Mouse (Mus musculus) forebrain, embryonic 11.5 days (tissue): ENCODE measurements at regions not wholly inside any gene's neighbourhood (a gene's known extent, or its start where the extent isn't known, plus 50 kb on each side); places are given as distances from the start of the nearest gene placed in this dataset.

Source experiments
- ATAC-seq: fragments of 200-750 bp; cut with Nextera tagmentation; replicated peaks from 2 replicates; pipeline ENCODE4 v1.8.0; 2017; ENCODE audit warnings: moderate TSS enrichment; ENCODE audit not compliant: low FRiP score
- DNase-seq: peaks from one replicate; pipeline ENCODE4 v3.0.0-alpha.2; 2017; ENCODE audit warnings: low spot score
- H3K27ac ChIP-seq: fragments of 300-500 bp; sonication (generic); 2 replicates; pipeline ENCODE4 v1.5.1; 2014; ENCODE audit warnings: low read depth, low read length
- H3K27me3 ChIP-seq: fragments of 300-500 bp; sonication (generic); 2 replicates; pipeline ENCODE4 v1.6.1; 2014; ENCODE audit warnings: mild to moderate bottlenecking, low read length, mixed read lengths; ENCODE audit not compliant: control insufficient read depth, insufficient read depth
- H3K36me3 ChIP-seq: fragments of 300-500 bp; sonication (generic); 2 replicates; pipeline ENCODE4 v1.6.1; 2014; ENCODE audit warnings: mild to moderate bottlenecking, low read length, moderate library complexity, mixed read lengths; ENCODE audit not compliant: control insufficient read depth, insufficient read depth
- H3K4me1 ChIP-seq: fragments of 300-500 bp; sonication (generic); replicated peaks from 2 replicates; pipeline ENCODE4 v1.6.1; 2014; ENCODE audit warnings: low read length, mixed read lengths; ENCODE audit not compliant: control insufficient read depth, insufficient read depth
- H3K4me2 ChIP-seq: fragments of 300-500 bp; sonication (generic); 2 replicates; pipeline ENCODE4 v1.6.1; 2014; ENCODE audit warnings: low read depth, mild to moderate bottlenecking, low read length, moderate library complexity, mixed read lengths; ENCODE audit not compliant: severe bottlenecking
- H3K4me3 ChIP-seq: fragments of 300-500 bp; sonication (generic); 2 replicates; pipeline ENCODE4 v1.5.1; 2014; ENCODE audit warnings: low read depth, low read length
- H3K9ac ChIP-seq: fragments of 300-500 bp; sonication (generic); 2 replicates; pipeline ENCODE4 v1.6.1; 2014; ENCODE audit warnings: low read length
- H3K9me3 ChIP-seq: fragments of 300-500 bp; sonication (generic); 2 replicates; pipeline ENCODE4 v1.6.1; 2016; ENCODE audit warnings: low read length, mixed read lengths; ENCODE audit not compliant: control insufficient read depth
- WGBS: fragments of 180-500 bp; shearing (Covaris S2); extraction: QIAGEN DNeasy Blood & Tissue Kit; methylation state at CpG from one replicate; pipeline ENCODE4 v1.1.7; 2014; 5-methylcytosine and 5-hydroxymethylcytosine counted together

GRCm38 (mm10) chr10:110619193-110619592 lies 126.0 kb upstream of the E2f7 start:
- 84% methylated on average over 7 of the region's 7 CpGs for WGBS

GRCm38 (mm10) chr10:110625644-110626043 lies 119.6 kb upstream of the E2f7 start:
- Histone ChIP-seq H3K4me3 (no peak overlapping the region), H3K27me3 (no peaks in the 10 kb centered on the region), H3K9me3 (no peaks in the 10 kb centered on the region), H3K9ac (no peak overlapping the region), H3K4me2 (no peak overlapping the region), H3K36me3 (no peaks in the 10 kb centered on the region), H3K27ac (no peak overlapping the region), H3K4me1 (no peaks in the 10 kb centered on the region)
- 90% methylated on average over 3 of the region's 3 CpGs for WGBS
- ATAC-seq (no peak), DNase-seq (no peak)

More at GRCm38 (mm10) chr10:110619193-110619592, 126.0 kb upstream of the E2f7 start:
- no peak overlapping the region for H3K9ac ChIP-seq
- ATAC-seq (no peak), DNase-seq (no peak)
- H3K4me3 ChIP-seq, result no peak overlapping the region
- no peak overlapping the region for H3K4me2 ChIP-seq
- no peaks in the 10 kb centered on the region for H3K9me3 ChIP-seq
- H3K27me3 ChIP-seq, result no peaks in the 10 kb centered on the region
- H3K27ac ChIP-seq, result no peak overlapping the region
- no peaks in the 10 kb centered on the region for H3K4me1 ChIP-seq
- H3K36me3 ChIP-seq, result no peaks in the 10 kb centered on the region

- no peaks in the 10 kb centered on the region for H3K36me3 ChIP-seq
- no peaks in the 10 kb centered on the region for H3K9me3 ChIP-seq
- no peak overlapping the region for H3K9ac ChIP-seq
- no peaks in the 10 kb centered on the region; the same call in 1 of the 2 replicates for H3K4me1 ChIP-seq
- H3K27ac ChIP-seq, result no peak overlapping the region
- WGBS, result 30% methylated on average over 10 of the region's 10 CpGs
- DNase-seq, result no peak
- H3K4me3 ChIP-seq, result no peak overlapping the region
- no peaks in the 10 kb centered on the region for H3K27me3 ChIP-seq
- no peak for ATAC-seq
- H3K4me2 ChIP-seq, result no peak overlapping the region
Measured at GRCm38 (mm10) chr10:110640406-110640805, 104.8 kb upstream of the E2f7 start.

GRCm38 (mm10) chr10:110642065-110642690 lies 103.1 kb upstream of the E2f7 start:
- Histone ChIP-seq H3K4me2 (no peak overlapping the region), H3K9ac (no peak overlapping the region), H3K36me3 (no peaks in the 10 kb centered on the region), H3K4me1 (no peaks in the 10 kb centered on the region; the same call in 1 of the 2 replicates), H3K27ac (no peak overlapping the region), H3K9me3 (no peaks in the 10 kb centered on the region), H3K27me3 (no peaks in the 10 kb centered on the region), H3K4me3 (no peak overlapping the region)
- DNase-seq (no peak), ATAC-seq (0 out of 2 replicates have a peak, but pooled peaks have one; percentile 37)
- 82% methylated on average over 19 of the region's 19 CpGs for WGBS

- Histone ChIP-seq H3K4me3 (no peak overlapping the region), H3K36me3 (no peaks in the 10 kb centered on the region), H3K27ac (no peak overlapping the region), H3K4me1 (no peaks in the 10 kb centered on the region), H3K9me3 (no peaks in the 10 kb centered on the region), H3K27me3 (no peaks in the 10 kb centered on the region), H3K9ac (no peak overlapping the region), H3K4me2 (no peak overlapping the region)
- ATAC-seq (no peak), DNase-seq (no peak)
- WGBS, result 69% methylated on average over 7 of the region's 7 CpGs
Measured at GRCm38 (mm10) chr10:110647603-110648002, 97.6 kb upstream of the E2f7 start.

- H3K4me3 ChIP-seq, result no peak overlapping the region
- no peaks in the 10 kb centered on the region for H3K4me1 ChIP-seq
- no peaks in the 10 kb centered on the region for H3K9me3 ChIP-seq
- H3K4me2 ChIP-seq, result no peak overlapping the region
- H3K27ac ChIP-seq, result no peak overlapping the region
- no peaks in the 10 kb centered on the region for H3K27me3 ChIP-seq
- no peak for DNase-seq
- WGBS, result 80% methylated on average over 6 of the region's 6 CpGs
- no peaks in the 10 kb centered on the region for H3K36me3 ChIP-seq
- no peak for ATAC-seq
- no peak overlapping the region for H3K9ac ChIP-seq
Measured at GRCm38 (mm10) chr10:110650107-110650506, 95.1 kb upstream of the E2f7 start.

- Histone ChIP-seq H3K4me3 (no peak overlapping the region), H3K27me3 (no peaks in the 10 kb centered on the region), H3K27ac (no peak overlapping the region), H3K9ac (no peak overlapping the region), H3K4me1 (no peaks in the 10 kb centered on the region), H3K9me3 (no peaks in the 10 kb centered on the region), H3K4me2 (no peak overlapping the region), H3K36me3 (no peaks in the 10 kb centered on the region)
- ATAC-seq (no peak), DNase-seq (no peak)
Measured at GRCm38 (mm10) chr10:110650851-110651250, 94.4 kb upstream of the E2f7 start.

GRCm38 (mm10) chr10:110654070-110654469 lies 91.2 kb upstream of the E2f7 start:
- Histone ChIP-seq H3K27ac (no peak overlapping the region), H3K27me3 (no peaks in the 10 kb centered on the region), H3K4me1 (no peaks in the 10 kb centered on the region), H3K9ac (no peak overlapping the region), H3K36me3 (no peaks in the 10 kb centered on the region), H3K4me3 (no peak overlapping the region), H3K9me3 (no peaks in the 10 kb centered on the region), H3K4me2 (no peak overlapping the region)
- ATAC-seq, result no peak
- WGBS, result 82% methylated on average over 6 of the region's 6 CpGs
- DNase-seq, result no peak

GRCm38 (mm10) chr10:110658153-110658695 lies 87.0 kb upstream of the E2f7 start:
- H3K27me3 ChIP-seq, result no peaks in the 10 kb centered on the region
- no peak for ATAC-seq
- H3K4me2 ChIP-seq, result no peak overlapping the region
- no peak for DNase-seq
- no peaks in the 10 kb centered on the region for H3K4me1 ChIP-seq
- H3K36me3 ChIP-seq, result no peaks in the 10 kb centered on the region
- H3K4me3 ChIP-seq, result no peak overlapping the region
- H3K9ac ChIP-seq, result no peak overlapping the region
- 90% methylated on average over 4 of the region's 4 CpGs for WGBS
- no peak overlapping the region for H3K27ac ChIP-seq
- no peaks in the 10 kb centered on the region for H3K9me3 ChIP-seq
